Mouse (Mus musculus) frontal cortex, postnatal 36 days (tissue): Measurements from ENCODE around the gene Ccnt1.

Source experiments
- DNase-seq, 2 experiments: peaks; one replicate each; pipeline ENCODE4 v3.0.0; 2022; ENCODE audit warnings: low spot score in 2 of 2

Gene Ccnt1

GRCm38 (mm10) chr15:98510438-98511385 lies 60.0 kb downstream of the Ccnt1 start:
- peak; percentile 61 to 64 for DNase-seq

GRCm38 (mm10) chr15:98509387-98509786 lies 61.3 kb downstream of the Ccnt1 start:
- no peak for DNase-seq

GRCm38 (mm10) chr15:98507321-98507720 lies 63.4 kb downstream of the Ccnt1 start:
- no peak for DNase-seq

- DNase-seq, result no peak
These were observed 64.3 kb downstream of the Ccnt1 start for GRCm38 (mm10) chr15:98506253-98506957.

- peak; percentile 60 to 66 for DNase-seq
These were observed 66.2 kb downstream of the Ccnt1 start for GRCm38 (mm10) chr15:98504514-98504913.

GRCm38 (mm10) chr15:98503317-98503716 lies 67.4 kb downstream of the Ccnt1 start:
- DNase-seq, result no peak

- no peak for DNase-seq
These were observed 73.1 kb downstream of the Ccnt1 start for GRCm38 (mm10) chr15:98497631-98498030.

- DNase-seq, result no peak
These were observed 78.6 kb downstream of the Ccnt1 start, which contains the start of gene Olfr279 for GRCm38 (mm10) chr15:98492102-98492501. TSS of gene Olfr279 (plus strand) at chr15:98492402.

GRCm38 (mm10) chr15:98491332-98491731 lies 79.4 kb downstream of the Ccnt1 start:
- no peak for DNase-seq
